Mouse (Mus musculus) spleen, adult 2 months (tissue): ENCODE measurements at regions not wholly inside any gene's neighbourhood (a gene's known extent, or its start where the extent isn't known, plus 50 kb on each side); places are given as distances from the start of the nearest gene placed in this dataset.

Experiments
- DNase-seq, 2 experiments: peaks; one replicate each; pipeline versions ENCODE4 v3.0.0 to v3.0.0-alpha.2; 2012 to 2021; ENCODE audit warnings: low spot score in 2 of 2, low read depth in 1 of 2
- H3K27ac ChIP-seq: fragments of 200-500 bp; 2 replicates; pipeline ENCODE4 v1.5.1; 2012; ENCODE audit warnings: low read length, inconsistent platforms; ENCODE audit not compliant: insufficient read depth
- H3K27me3 ChIP-seq: fragments of 200-500 bp; 2 replicates; pipeline ENCODE4 v1.6.1; 2012; ENCODE audit warnings: mild to moderate bottlenecking, moderate library complexity, low read length, inconsistent platforms; ENCODE audit not compliant: control insufficient read depth, insufficient read depth
- H3K36me3 ChIP-seq: fragments of 200-500 bp; 2 replicates; pipeline ENCODE4 v1.6.1; 2012; ENCODE audit warnings: mild to moderate bottlenecking, low read length, inconsistent platforms; ENCODE audit not compliant: control insufficient read depth, insufficient read depth
- H3K4me1 ChIP-seq: fragments of 200-500 bp; 2 replicates; pipeline ENCODE4 v1.6.1; 2011; ENCODE audit warnings: inconsistent platforms; ENCODE audit not compliant: control insufficient read depth, insufficient read depth, insufficient read length
- H3K4me3 ChIP-seq: fragments of 200-500 bp; 2 replicates; pipeline ENCODE4 v1.5.1; 2011; ENCODE audit warnings: mild to moderate bottlenecking, inconsistent platforms; ENCODE audit not compliant: insufficient read depth, insufficient read length; ENCODE audit errors: extremely low read depth
- CTCF ChIP-seq: fragments of 200-500 bp; IDR thresholded peaks from 2 replicates; pipeline ENCODE4 v1.5.1; 2011; ENCODE audit warnings: mild to moderate bottlenecking, inconsistent platforms; ENCODE audit not compliant: insufficient read depth, insufficient read length, insufficient replicate concordance; ENCODE audit errors: extremely low read depth
- POLR2A ChIP-seq: fragments of 200-500 bp; IDR thresholded peaks from 2 replicates; pipeline ENCODE4 v1.6.1; 2011; ENCODE audit warnings: low read depth, low read length, inconsistent platforms
- WGBS: fragments of 180-500 bp; shearing (Covaris S2); methylation state at CpG from one replicate; pipeline ENCODE4 v1.1.7; 2018; 5-methylcytosine and 5-hydroxymethylcytosine counted together

DNA sequence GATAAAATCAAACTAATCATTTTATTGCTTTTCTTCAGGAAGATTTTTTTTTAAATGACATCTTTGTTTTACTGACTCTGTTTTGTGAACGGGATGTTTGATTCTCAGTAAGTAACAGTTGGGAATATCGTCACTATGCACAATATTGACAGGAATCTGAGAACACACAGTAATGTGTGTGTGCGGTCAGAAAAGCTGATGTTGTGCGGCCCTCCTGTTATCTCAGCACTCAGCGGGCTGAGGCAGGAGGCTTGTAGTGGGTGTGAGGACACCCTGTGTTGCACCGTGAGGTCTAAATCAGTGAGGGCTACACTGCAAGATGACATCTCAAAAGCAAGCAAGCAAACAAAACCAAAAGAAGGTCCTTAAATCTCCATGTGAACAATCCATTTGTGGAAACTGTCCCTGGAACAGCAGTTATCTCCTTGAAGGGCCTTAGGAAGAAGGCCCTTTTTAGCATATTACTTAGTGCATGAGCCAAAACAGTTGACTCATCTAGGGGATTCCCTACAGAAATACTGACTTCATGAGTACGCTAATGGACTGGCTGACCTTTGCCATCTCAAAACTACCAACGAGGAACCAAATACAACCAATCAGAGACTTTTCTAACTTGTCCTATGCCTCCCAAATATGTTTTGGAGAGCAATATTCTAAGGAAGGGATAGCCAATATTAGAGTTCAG is 181.2 kb upstream of the Marcks start:
- no peaks in the 10 kb centered on the region for H3K27me3 ChIP-seq
- TF ChIP-seq POLR2A = no peak
- no peak for TF ChIP-seq CTCF
- H3K36me3 ChIP-seq = no peaks in the 10 kb centered on the region
- DNase-seq = no peak
- H3K27ac ChIP-seq = no peak overlapping the region; the same call in 1 of the 2 replicates
- no peak overlapping the region for H3K4me3 ChIP-seq
- 79% methylated on average over 8 of the region's 8 CpGs for WGBS
- H3K4me1 ChIP-seq = peaks cover 15% of the 10 kb centered on the region; the same call in 1 of the 2 replicates

DNA sequence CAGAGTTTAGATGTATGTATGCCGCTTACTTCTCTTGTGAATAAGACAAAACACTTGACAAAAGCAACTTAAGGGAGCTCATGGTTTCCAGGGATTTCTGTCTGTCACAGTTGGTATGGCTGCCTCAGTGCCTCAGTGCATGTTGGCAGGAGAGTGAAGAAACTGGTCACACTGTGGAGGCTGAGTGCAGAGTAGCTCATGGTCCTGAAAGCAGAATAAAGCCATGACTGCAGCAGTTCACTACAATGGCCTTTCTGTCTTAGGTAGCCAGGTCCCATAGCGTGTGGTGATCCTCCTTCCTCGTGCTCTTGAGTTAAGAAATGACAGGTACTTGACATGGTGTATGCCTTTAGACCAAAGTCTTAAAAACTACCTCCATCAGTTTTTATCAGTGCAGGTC is 178.0 kb upstream of the Marcks start:
- Histone ChIP-seq H3K36me3 (no peaks in the 10 kb centered on the region), H3K27me3 (no peaks in the 10 kb centered on the region), H3K4me3 (no peak overlapping the region), H3K4me1 (peaks cover 4% of the 10 kb centered on the region; the same call in 1 of the 2 replicates), H3K27ac (no peak overlapping the region)
- TF ChIP-seq CTCF (no peak), POLR2A (no peak)
- WGBS = 92% methylated on average over 3 of the region's 3 CpGs
- DNase-seq = no peak

DNA sequence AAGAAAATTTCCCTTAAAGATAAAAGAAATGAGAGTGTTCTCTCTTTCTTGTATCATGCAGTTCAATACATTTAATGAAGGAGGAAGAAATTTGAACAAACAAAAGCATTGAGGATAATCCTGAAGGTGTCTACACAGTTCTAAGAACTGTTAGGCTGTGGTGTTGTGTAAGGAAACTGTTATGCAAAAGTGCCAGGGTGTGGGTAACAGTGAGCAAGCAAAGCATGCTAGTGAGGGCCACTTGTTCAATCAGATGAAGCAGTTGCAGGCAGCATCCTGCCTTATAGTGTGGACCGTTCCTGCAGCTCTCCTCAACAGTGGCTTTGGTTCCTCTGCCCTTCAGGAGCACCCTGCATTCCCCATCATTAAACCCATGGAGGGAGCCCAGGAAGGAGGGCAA is 177.1 kb upstream of the Marcks start:
- H3K36me3 ChIP-seq = no peaks in the 10 kb centered on the region
- no peak overlapping the region for H3K27ac ChIP-seq
- WGBS = 94% methylated on average over 1 of the region's 1 CpGs
- no peaks in the 10 kb centered on the region for H3K27me3 ChIP-seq
- H3K4me3 ChIP-seq = no peak overlapping the region
- no peak for DNase-seq
- peaks cover 4% of the 10 kb centered on the region; the same call in 1 of the 2 replicates for H3K4me1 ChIP-seq
- no peak for TF ChIP-seq CTCF
- no peak for TF ChIP-seq POLR2A

DNA sequence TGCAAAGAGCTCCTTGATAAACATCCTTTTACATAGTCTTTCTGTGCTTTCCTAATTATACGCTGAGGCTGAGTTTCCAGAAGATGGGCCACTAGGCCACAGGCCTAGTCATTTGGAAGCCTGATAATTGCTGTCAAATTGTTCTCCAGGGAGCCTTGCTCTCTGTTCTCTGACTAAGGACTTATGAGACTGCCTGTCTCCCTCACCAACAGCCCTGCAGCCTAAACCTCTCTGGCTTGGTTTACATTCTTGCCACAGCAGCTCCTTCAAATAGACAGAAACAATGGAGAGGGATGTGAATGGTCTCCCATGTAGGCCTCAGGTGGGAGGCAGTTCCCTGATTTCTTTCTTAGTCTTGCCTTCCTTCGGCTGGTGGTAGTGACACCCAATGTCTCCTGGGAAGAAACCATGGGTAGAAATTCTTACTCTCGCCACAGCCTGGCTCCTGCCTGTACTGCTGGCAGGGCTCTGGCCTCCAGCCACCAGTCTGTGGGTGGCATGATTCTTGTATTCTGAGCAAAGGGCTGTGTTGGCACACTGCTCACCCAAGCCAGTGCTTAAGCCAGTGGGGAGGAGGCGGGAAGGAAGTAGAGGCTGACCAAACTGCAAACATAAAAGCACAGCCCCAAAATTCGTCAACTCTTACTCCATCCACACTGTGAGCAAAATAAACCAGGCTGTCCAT is 176.2 kb upstream of the Marcks start:
- Histone ChIP-seq H3K27me3 (no peaks in the 10 kb centered on the region), H3K27ac (no peak overlapping the region), H3K36me3 (no peaks in the 10 kb centered on the region), H3K4me1 (no peaks in the 10 kb centered on the region), H3K4me3 (no peak overlapping the region)
- WGBS = 63% methylated on average over 5 of the region's 5 CpGs
- TF ChIP-seq POLR2A = no peak
- TF ChIP-seq CTCF = no peak
- no peak for DNase-seq

DNA sequence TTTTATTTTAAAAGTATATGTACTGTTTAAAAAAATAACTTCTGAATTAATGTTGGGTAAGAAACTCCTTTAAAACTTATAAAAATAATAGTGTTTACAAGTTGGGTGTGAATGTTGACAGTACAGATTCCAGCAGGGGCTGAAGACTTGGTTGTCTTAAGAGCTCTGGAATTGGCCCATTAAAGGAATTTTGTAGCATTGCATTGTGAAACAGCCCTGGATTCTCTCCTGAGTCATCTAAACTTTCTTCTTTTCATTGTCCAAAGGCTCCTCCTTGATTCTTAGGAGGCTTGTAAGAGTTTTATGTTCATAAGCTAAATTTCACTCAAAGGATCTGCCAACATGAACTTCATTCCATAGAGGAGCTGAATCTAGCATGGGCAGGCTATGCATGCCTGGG is 174.7 kb upstream of the Marcks start:
- Histone ChIP-seq H3K36me3 (no peaks in the 10 kb centered on the region), H3K4me1 (no peaks in the 10 kb centered on the region), H3K27ac (no peak overlapping the region), H3K27me3 (no peaks in the 10 kb centered on the region), H3K4me3 (no peak overlapping the region)
- no peak for DNase-seq
- TF ChIP-seq CTCF (no peak), POLR2A (no peak)

DNA sequence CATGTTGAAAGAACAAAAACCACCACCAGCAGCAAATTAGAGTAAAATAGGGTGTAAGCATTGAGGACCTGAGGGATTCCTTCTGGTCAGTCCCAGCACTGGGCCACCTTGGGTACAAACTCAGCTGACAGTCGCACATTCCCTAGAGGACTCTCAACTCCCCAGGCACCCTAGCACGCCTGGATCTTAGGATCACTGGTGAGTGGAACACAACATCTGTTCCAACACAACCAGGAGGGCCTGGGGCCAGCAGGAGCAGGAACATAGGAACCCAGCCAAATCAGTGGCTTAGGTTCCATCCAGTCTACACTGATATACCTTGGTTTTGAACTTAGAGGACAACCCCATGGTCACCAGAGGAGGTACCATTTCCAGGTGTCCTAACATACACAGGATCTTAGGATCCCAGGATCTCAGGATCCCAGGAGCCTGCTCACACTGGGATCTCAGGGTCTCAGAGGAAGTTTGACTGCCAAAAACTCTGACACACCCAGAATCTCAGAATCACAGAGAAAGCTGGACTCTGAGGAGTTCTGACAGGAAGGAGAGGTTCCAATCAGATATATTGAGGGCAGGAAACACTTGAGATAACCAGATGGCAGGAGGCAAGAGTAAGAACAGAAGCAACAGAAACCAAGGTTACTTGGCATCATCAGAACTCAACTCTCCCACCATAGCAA is 171.7 kb upstream of the Marcks start:
- no peak overlapping the region for H3K27ac ChIP-seq
- DNase-seq = no peak
- WGBS = 93% methylated on average over 2 of the region's 2 CpGs
- TF ChIP-seq POLR2A (no peak), CTCF (no peak)
- no peaks in the 10 kb centered on the region for H3K4me1 ChIP-seq
- no peak overlapping the region for H3K4me3 ChIP-seq
- H3K36me3 ChIP-seq = no peaks in the 10 kb centered on the region
- no peaks in the 10 kb centered on the region for H3K27me3 ChIP-seq

DNA sequence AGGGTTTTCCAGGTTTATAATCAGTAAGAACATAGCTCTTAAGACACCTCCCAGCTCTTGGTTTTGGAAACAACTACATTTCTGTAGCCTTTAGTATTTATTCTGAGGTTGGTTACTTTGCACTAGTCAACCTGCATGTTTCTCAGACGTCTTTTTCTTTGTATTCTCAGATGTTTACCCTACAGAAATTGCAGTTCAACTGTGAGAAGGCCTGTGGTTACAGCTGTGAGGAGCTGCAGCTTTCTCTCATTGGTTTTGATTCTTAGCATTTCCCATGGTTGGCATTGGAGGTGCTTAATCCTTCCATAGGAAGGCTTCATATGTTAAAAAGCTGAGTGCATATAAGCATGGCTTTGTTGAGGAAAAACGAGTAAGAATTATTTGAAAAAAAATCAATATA is 165.9 kb upstream of the Marcks start:
- 34% methylated on average over 2 of the region's 2 CpGs for WGBS

More for the DNA sequence above, 165.9 kb upstream of the Marcks start:
- H3K4me3 ChIP-seq = no peak overlapping the region
- H3K27ac ChIP-seq = no peak overlapping the region
- DNase-seq = no peak
- H3K27me3 ChIP-seq = no peaks in the 10 kb centered on the region
- H3K4me1 ChIP-seq = no peaks in the 10 kb centered on the region
- no peaks in the 10 kb centered on the region for H3K36me3 ChIP-seq
- TF ChIP-seq CTCF (no peak), POLR2A (no peak)
